Mouse (Mus musculus) small intestine, adult 2 months (tissue): Measurements from ENCODE around the gene Hnrnpu. TPM values are rescaled to one million over a fixed set of nuclear protein-coding genes. Genes with fewer than 3 reads are reported as not detected.
"Not testable (repeated sequence)": the region's sequence is repeated elsewhere in the genome, so short reads cannot be mapped to it uniquely, and the experiment has no call there.

Experiments
- H3K27ac ChIP-seq: fragments of 200-500 bp; 2 replicates; pipeline ENCODE4 v1.5.1; 2012; ENCODE audit warnings: low read depth, low read length, control low read depth, inconsistent platforms; ENCODE audit not compliant: insufficient read depth
- H3K27me3 ChIP-seq: fragments of 200-500 bp; 2 replicates; pipeline ENCODE4 v1.6.1; 2012; ENCODE audit warnings: mild to moderate bottlenecking, moderate library complexity, low read length, inconsistent platforms; ENCODE audit not compliant: control insufficient read depth, insufficient read depth
- H3K36me3 ChIP-seq: fragments of 200-500 bp; 2 replicates; pipeline ENCODE4 v1.6.1; 2012; ENCODE audit warnings: mild to moderate bottlenecking, low read length, control low read depth, inconsistent platforms; ENCODE audit not compliant: control insufficient read depth, insufficient read depth
- H3K4me1 ChIP-seq: fragments of 200-500 bp; 2 replicates; pipeline ENCODE4 v1.6.1; 2012; ENCODE audit warnings: low read length, inconsistent platforms, mixed read lengths; ENCODE audit not compliant: control insufficient read depth, insufficient read depth, insufficient read length
- H3K4me3 ChIP-seq: fragments of 200-500 bp; 2 replicates; pipeline ENCODE4 v1.5.1; 2012; ENCODE audit warnings: low read depth, mild to moderate bottlenecking, control low read depth, inconsistent platforms, low read length, moderate library complexity
- CTCF ChIP-seq: fragments of 200-500 bp; IDR thresholded peaks from 2 replicates; pipeline ENCODE4 v1.5.1; 2012; ENCODE audit warnings: low read depth, mild to moderate bottlenecking, control low read depth, inconsistent platforms, low read length, moderate library complexity, mixed read lengths; ENCODE audit not compliant: insufficient replicate concordance, insufficient read length; ENCODE audit errors: extremely low read depth
- POLR2A ChIP-seq: fragments of 200-500 bp; IDR thresholded peaks from 2 replicates; pipeline ENCODE4 v1.6.1; 2012; ENCODE audit warnings: low read depth, mild to moderate bottlenecking, control low read depth, inconsistent platforms, low read length, moderate library complexity
- WGBS: fragments of 180-500 bp; shearing (Covaris S2); methylation state at CpG from one replicate; pipeline ENCODE4 v1.1.7; 2018; 5-methylcytosine and 5-hydroxymethylcytosine counted together
- polyA plus RNA-seq: library from polyadenylated mRNA; depleted of rRNA; stranded (reverse); fragments of >200 nt; gene quantifications from 2 replicates; pipeline ENCODE4 v1.2.3, GENCODE M21; 2012

Gene Hnrnpu
- polyA plus RNA-seq, 1 experiment: 34.2 TPM

DNA sequence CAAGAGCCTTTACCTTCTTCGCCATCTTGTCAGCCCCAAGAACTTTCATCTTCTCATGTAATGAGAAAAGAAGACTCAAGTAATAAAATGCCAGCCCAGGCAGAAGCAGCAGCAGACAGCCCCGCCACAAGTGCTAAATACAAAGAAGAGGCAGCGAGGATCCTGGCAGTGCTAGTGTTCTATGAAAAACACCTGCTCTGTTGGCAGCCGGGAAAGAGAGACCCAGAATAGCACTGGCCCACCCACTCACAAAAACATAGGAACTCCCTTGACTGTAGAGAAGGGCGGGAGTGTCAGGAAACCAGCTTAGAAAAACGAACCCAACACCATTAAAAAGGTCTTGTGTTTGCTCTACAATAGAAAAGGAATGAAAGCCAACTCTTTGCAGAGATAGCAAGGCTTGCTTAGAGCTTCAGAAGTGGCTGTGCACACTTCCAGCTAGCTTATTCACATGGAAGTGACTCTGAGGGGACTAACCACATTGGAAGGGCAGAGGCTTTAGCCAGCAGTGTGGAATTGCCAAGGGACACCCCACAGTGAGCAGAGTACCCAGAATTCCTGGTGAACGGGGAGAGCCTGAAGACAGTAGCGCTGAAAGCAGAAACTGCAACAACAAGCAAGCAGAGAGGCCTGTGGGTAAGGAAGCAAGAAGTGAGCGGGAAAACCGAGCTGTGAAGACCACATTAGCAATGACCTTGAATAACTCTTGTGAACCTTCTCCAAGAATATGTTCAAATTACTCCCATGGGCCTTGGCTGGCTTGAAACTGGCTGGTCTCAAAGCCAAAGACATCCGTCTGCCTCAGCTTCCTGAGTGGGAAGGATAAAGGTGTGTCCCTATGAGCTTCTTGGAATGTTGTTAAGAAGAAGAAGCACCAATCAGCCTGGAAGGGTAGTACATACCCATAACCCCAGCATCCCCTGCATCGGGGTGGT, 20.4 kb upstream of the Hnrnpu start:
- H3K4me1 ChIP-seq: no peaks in the 10 kb centered on the region
- no peaks in the 10 kb centered on the region for H3K27me3 ChIP-seq
- TF ChIP-seq POLR2A (no peak), CTCF (no peak)
- H3K4me3 ChIP-seq: no peak overlapping the region
- H3K36me3 ChIP-seq: no peaks in the 10 kb centered on the region
- H3K27ac ChIP-seq: no peak overlapping the region
- 82% methylated on average over 12 of the region's 12 CpGs for WGBS

DNA sequence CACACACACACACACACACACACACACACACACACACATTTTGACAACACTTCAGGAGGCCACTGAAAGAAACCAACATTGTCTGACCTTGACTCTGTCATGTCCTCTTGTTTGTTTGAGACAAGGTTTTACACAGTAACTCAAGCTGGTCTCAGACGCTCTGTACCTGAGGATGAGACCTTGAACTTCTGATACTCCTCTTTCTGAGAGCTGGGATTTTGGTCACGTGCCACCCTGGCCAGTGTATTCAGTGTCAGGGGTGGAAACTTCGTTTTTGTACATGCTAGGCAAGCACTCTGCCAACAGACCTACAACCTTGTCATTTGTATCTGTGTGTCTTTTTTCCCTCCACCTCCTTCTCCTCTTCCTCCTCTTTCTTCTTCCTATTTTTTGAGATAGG, 17.0 kb upstream of the Hnrnpu start:
- no peak overlapping the region for H3K4me3 ChIP-seq
- H3K4me1 ChIP-seq: no peaks in the 10 kb centered on the region
- no peaks in the 10 kb centered on the region for H3K27me3 ChIP-seq
- H3K27ac ChIP-seq: no peak overlapping the region
- TF ChIP-seq CTCF (no peak), POLR2A (no peak)
- no peaks in the 10 kb centered on the region for H3K36me3 ChIP-seq
- 54% methylated on average over 3 of the region's 3 CpGs for WGBS

DNA sequence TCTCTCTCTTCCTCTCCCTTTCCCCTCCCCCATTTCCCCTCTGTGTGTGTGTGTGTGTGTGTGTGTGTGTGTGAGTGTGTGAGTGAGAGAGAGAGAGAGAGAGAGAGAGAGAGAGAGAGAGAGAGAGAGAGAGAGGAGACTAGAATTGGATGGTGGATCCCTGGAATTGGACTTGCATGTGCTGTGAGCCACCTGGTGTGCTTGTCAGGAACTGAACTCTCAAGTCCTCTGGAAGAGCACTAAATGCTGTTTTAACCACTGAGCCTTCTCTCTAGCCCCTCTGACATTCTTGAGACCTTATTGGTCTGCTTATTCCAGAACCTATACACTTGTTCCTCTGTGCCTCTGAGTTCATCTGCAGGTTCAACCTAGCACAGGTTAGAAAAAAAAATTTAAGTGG, 14.0 kb upstream of the Hnrnpu start:
- Histone ChIP-seq H3K27me3 (no peaks in the 10 kb centered on the region), H3K4me1 (no peaks in the 10 kb centered on the region), H3K4me3 (no peak overlapping the region), H3K27ac (no peak overlapping the region), H3K36me3 (no peaks in the 10 kb centered on the region)
- TF ChIP-seq CTCF: no peak
- TF ChIP-seq POLR2A: no peak

DNA sequence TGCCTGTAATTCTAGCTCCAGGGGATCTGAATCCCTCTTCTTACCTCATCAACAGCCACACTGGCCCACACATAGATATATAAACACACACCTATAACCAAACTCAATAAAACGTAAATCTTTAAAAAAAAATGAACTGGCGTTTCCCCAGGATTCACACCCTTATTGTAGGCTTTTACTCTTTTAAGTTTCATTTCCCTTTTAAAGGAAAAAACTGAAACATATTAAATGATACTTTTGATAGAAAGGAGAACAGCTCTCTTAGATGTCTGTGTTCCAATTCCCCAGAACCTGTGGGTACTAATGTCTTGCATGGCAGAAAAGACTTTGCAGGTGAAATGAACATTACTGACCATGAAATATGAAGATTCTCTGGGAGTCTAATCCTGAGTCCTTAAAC, 13.2 kb upstream of the Hnrnpu start:
- Histone ChIP-seq H3K4me3 (no peak overlapping the region), H3K4me1 (no peaks in the 10 kb centered on the region), H3K36me3 (no peaks in the 10 kb centered on the region), H3K27me3 (no peaks in the 10 kb centered on the region), H3K27ac (no peak overlapping the region)
- TF ChIP-seq POLR2A (no peak), CTCF (no peak)
- WGBS: 90% methylated on average over 2 of the region's 2 CpGs

DNA sequence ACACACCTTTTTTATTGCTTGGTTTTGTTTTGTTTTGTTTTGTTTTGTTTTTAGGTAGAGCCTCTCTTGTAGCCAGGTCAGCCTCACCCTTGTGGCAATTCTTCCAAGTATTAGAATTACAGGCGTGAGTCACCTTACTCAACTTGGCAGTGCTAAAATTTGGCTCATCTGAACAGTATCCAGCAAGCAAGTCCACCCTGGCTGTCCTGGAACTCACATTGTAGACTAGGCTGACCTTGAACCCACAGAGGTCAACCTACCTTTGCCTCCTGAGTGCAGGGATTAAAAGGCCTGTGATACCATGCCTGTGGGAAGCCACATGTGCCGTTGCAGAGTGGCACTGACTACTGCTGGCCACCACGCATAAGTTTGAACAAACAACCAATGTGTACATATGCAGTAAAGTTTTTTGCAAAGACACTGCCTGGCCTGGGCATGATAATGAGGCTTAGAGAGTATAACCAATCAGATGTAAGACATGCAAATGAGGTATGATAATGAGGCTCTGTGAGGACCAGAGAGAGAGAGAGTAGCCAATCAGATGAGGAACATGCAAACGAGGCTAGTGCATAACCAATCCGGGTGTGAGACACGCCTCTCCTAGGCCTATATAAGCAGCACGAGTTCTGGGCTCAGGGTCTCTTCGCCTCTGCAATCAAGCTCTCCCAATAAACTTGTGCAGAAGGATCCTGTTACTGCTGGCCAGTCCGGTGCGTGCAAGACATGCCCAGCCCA, 6.6 kb upstream of the Hnrnpu start:
- not testable (repeated sequence) for H3K36me3 ChIP-seq, H3K4me1 ChIP-seq, H3K27me3 ChIP-seq, H3K27ac ChIP-seq, H3K4me3 ChIP-seq
- WGBS: 93% methylated on average over 10 of the region's 10 CpGs

DNA sequence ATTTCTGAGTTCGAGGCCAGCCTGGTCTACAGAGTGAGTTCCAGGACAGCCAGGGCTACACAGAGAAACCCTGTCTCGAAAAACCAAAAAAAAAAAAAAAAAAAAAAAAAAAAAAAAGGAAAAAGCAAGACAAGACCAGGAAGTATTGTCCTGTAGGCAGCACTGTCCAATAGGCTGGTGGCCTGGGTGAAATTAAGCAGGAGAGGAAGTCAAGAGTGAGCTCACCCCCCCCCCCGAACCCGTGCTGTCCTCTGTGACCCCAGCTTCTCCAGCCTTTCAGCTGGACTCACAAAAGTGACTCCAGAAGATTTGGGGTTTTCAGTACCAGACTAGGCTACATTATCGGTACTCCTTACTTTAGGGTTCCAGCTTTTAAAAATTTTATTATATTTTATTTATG, 5.0 kb upstream of the Hnrnpu start:
- Histone ChIP-seq H3K4me3 (no peak overlapping the region), H3K27ac (no peak overlapping the region), H3K36me3 (no peaks in the 10 kb centered on the region), H3K4me1 (no peaks in the 10 kb centered on the region), H3K27me3 (no peaks in the 10 kb centered on the region)
- 82% methylated on average over 5 of the region's 5 CpGs for WGBS
- TF ChIP-seq CTCF: no peak
- TF ChIP-seq POLR2A: no peak

DNA sequence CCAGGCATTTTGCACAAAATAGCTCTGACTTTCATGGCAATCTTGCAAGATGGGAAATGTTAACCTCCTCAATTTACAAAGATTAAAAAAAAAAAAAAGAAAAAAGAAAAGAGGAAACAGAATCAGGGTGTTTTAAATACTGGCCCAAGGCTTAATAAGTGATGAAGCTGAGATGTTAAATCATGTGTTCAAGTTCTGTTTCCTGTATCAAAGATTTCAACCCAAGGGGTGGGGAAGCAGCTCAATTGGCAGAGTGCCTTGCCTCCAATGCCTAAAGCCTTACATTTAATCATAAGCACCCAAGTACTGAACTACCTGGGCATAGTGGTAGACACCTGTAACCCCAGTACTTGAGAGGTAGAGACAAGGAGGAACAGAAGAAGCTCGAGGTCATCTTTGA, 4.5 kb upstream of the Hnrnpu start:
- no peaks in the 10 kb centered on the region for H3K4me1 ChIP-seq
- no peaks in the 10 kb centered on the region for H3K27me3 ChIP-seq
- H3K36me3 ChIP-seq: no peaks in the 10 kb centered on the region
- no peak for TF ChIP-seq CTCF
- TF ChIP-seq POLR2A: no peak
- H3K27ac ChIP-seq: no peak overlapping the region
- 87% methylated on average over 1 of the region's 1 CpGs for WGBS
- H3K4me3 ChIP-seq: no peak overlapping the region

DNA sequence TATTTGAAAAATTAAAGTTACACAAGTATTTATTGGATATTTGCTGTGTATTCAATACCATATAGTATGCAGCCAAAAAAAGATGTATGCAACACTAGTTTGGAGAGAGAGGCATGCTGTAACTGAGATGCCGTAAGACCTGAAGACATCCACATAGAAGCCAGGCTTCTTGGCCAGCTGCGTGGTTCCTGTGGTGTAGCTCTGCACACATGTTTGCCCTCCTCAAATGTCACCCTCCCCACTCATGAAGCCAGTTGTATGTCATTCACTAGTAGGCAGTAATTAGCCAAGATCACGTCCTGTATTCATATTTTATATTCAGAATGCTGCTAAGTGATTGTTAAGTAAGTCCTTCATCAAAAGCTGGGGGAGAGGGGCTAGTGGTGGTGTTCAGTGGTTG, 3.8 kb upstream of the Hnrnpu start:
- no peak for TF ChIP-seq CTCF
- no peak for TF ChIP-seq POLR2A
- WGBS: 85% methylated on average over 3 of the region's 3 CpGs
- H3K27me3 ChIP-seq: no peaks in the 10 kb centered on the region
- no peak overlapping the region for H3K4me3 ChIP-seq
- no peak overlapping the region for H3K27ac ChIP-seq
- H3K36me3 ChIP-seq: no peaks in the 10 kb centered on the region
- no peaks in the 10 kb centered on the region for H3K4me1 ChIP-seq
